Mouse (Mus musculus) heart, adult 8-10 months (tissue): ENCODE results near the gene Fli1. TPM values are rescaled to one million over a fixed set of nuclear protein-coding genes. Genes with fewer than 3 reads are reported as not detected.

Experiments used
- DNase-seq: peaks from one replicate; pipeline ENCODE4 v3.0.0; 2022; ENCODE audit warnings: low spot score
- total RNA-seq, 4 experiments: library from RNA; stranded (reverse); gene quantifications; 2 replicates each; pipeline ENCODE4 v1.2.4; 2022

The Fli1 gene
- total RNA-seq, 4 experiments from 2014 or later = 18.5 to 30.7 (median 20.8) TPM

- no peak for DNase-seq
Observed at GRCm38 (mm10) chr9:32549462-32550384, 7.1 kb upstream of the Fli1 start.

GRCm38 (mm10) chr9:32546731-32547130 is 4.1 kb upstream of the Fli1 start:
- DNase-seq = no peak

DNA sequence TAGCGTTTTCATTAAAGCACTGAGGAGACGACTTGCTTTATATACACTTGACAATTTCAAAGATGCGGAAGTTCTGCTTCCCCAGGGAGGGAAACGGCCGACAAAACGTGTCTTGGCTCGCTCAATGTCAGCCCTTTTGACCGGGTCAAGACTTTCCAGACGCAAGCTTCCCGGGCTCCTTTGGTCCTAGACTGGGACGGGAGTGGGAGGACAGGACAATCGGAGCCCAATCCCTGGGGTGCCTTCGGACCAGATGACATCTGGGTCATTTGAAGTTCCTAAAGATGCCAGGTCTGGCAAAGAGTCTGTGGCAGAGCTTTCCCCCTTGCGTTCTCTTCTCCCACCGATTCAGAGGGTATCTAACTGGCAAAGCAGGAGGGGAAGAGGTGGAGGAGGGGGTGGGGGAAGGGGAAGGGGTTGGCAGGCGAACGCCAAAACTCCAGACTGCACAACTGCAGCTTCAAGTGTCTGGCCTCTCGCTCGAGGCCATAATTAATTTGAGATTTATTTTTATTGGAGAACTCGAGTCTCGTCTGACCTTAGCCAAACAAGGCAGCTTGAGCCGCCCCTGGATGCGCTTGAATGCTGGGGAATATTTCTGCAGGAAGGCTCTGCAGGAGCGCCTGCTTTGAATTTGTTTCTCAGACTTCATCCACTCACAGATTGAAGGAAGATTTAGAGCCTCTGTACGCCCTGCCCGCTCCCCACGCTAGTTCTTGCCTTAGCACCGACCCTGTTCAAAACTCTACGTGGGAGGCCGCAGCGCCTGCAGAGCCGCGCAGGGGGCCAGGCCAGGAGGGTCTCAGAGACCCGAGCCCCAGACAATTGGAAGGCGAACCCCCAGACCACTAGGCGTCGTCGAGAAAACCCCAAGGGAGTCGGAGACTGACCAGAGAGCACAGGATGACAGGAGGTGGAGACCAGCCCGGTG is 2.3 kb upstream of the Fli1 start:
- DNase-seq = peak; percentile 71

DNA sequence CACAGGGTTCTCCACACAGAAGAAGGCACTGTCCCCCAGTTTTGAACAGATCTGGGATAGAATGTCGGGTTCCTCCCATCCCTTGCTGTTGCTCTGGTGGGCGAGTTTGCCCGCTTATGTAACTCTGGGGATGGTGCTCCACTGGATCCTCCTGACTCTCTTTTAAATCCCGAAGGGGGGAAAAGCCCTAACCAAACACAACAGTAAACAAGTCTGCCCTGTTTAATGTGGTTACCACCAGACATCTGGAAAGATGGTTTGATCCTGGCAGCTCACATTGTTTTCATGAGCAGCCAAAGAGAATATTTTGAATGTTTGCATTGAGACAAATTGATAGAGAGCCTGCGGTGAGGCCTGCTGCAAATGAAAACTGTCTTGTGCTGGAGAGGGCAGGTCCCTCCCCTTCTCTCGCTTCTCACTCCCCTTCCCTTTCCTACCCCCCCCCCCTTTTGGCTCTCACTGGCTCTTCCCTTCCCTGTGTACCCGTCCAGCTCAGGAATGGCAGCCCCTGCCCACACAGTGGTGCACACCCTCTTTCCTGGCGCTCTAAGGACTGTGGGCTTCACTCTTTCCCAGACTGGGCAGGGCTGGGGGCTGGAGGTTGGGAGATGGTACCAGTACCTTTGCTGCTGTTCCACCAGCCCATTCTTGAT is 1.4 kb upstream of the Fli1 start:
- DNase-seq = no peak

GRCm38 (mm10) chr9:32543040-32543581 is 450 bp upstream of the Fli1 start:
- no peak for DNase-seq

DNA sequence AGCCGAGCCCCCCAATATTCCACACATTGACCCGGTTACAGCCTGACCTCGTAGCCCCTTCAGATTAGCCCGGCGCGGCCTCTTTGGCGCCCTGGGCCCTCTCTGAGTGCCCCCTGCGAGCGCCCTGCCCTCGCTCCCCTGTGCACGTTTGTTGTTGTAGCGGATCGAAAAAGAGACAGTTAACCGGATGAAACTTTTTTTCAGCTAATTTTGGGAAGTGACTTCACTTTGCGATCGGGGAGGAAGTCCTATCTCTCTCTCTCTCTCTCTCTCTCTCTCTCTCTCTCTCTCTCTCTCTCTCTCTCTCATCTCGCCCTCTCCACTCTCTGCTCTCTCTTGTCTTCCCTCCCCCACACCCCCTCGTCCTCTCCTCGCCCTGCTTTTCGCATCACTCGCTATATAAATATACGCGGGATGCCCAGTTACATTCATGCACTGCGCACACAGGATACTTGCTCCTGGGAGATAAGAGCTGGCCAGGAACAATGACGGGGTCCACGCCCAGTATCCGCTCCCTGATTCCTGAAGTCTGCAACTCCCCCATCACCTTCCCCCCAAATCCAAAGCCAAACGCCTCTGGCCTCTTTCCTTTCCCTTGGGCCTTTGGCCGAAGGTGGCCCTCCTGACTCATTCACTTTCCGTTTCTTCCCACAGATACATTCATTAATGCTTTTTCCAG is 1.3 kb downstream of the Fli1 start:
- peak; percentile 86 for DNase-seq

- DNase-seq = no peak
Observed at GRCm38 (mm10) chr9:32540406-32541222, 2.0 kb downstream of the Fli1 start.

DNA sequence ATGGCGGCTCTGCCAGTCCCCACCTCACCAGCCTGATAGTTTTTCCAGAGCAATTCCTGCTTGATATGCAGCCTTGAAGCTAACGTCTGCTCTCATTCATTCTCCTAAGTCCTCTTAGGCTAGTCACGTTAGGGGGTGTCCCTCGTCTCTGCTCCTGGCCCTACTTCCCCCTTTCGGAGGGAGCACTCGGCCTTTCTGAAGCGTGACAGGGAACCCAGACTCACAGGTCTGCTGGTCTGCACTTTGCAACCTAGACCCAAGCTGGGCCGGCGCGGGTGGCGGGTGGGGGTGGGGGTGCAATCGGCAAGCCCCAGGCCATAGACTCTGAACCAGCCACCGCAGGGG is 2.6 kb downstream of the Fli1 start:
- no peak for DNase-seq

- no peak for DNase-seq
Observed at GRCm38 (mm10) chr9:32539321-32539761, 3.3 kb downstream of the Fli1 start.

DNA sequence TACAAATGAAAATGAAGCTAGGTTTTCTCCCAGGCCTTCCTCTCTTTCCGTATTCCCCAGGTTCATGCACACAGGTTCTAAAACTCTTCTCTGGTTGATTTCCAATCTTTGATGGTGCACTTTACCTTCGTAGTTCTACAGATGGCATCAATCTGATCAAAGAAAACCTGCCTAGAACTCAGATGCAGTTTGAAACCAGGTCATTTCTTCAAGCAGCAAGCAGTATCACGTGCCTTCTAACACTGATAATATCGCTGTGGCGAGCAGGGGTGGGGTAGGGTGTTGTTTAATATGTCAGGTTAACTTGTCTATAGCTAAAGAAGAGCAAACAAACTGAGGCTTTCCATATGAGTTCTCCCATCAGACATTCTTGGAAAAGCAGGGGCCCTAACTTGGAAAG is 4.5 kb downstream of the Fli1 start:
- DNase-seq = no peak

GRCm38 (mm10) chr9:32537706-32538105 is 5.0 kb downstream of the Fli1 start:
- DNase-seq = no peak

DNA sequence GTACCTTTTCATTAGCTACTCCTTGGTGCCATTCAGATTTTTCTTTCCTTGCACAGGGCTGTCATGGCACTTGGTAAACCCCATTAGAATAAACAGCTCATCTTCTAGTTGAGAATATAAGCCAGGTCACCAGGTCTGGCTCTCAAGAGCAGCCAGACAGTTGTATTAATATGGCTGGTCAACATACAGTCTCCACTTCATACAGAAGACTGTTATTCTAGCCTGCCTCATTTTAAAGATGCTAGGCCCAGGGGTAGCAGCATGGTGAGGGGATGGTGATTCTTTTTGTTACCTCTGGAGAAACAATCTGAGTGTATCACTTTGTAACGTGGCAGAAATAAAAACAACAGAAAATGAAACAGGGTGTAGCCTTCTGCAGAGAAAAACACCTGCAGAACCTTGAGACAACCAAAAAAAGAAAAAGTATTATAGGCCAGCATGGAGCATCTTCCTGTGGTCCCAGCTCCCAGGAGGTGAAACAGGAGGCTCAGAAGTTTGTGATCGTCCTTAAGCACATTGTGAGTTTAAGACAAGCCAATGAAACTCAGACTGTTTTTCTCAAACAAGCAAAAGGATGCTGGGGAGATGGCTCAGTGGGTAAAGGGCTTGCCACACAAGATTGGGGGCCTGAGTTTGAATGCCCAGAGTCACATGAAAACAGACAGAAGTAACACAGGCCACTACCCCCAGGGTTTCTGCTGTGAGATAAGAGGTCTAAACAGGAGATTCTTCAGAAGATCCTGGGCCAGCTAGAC is 7.3 kb downstream of the Fli1 start:
- no peak for DNase-seq

GRCm38 (mm10) chr9:32534025-32534615 is 8.5 kb downstream of the Fli1 start:
- no peak for DNase-seq

DNA sequence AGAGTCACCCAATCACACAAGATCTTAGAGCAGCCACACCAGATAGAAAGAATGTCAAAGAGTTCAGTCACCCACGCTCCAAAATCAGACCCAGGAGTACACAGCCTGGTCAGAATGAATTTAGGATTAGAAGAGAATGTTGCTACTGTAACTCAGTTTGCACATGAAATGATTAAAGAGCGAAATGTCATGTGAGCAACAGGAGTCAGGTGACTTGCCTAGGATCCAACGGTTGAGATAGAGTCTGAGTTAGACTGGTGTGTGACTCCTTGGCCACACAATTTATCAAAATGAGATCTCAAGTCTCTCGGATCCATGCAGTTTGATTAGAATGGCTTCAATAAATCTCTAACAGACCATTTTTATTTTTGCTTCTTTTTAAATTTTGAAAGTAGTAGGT is 11.1 kb downstream of the Fli1 start:
- no peak for DNase-seq

DNA sequence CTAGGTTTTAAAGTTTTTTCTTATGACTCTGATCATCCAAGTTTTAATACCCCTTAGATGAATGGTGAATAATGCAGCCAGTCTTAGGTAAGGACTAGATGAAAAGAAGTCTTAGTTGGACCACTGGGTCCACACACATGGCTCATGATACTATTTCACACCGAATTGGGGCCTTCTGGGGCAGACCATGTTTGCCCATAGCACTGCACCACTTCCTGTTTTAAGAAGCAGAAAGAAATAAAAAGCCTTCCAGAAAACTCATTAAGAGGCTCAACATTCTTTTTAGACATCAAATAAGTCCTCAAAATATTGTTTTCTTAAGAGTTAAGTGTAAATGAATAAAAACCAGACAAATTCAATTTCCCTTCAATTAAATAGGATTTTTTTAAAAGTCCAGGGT is 11.7 kb downstream of the Fli1 start:
- DNase-seq = no peak

- no peak for DNase-seq
Observed at GRCm38 (mm10) chr9:32530188-32530587, 12.5 kb downstream of the Fli1 start.

- no peak for DNase-seq
Observed at GRCm38 (mm10) chr9:32529594-32529993, 13.1 kb downstream of the Fli1 start.

GRCm38 (mm10) chr9:32527329-32527728 is 15.3 kb downstream of the Fli1 start:
- no peak for DNase-seq

DNA sequence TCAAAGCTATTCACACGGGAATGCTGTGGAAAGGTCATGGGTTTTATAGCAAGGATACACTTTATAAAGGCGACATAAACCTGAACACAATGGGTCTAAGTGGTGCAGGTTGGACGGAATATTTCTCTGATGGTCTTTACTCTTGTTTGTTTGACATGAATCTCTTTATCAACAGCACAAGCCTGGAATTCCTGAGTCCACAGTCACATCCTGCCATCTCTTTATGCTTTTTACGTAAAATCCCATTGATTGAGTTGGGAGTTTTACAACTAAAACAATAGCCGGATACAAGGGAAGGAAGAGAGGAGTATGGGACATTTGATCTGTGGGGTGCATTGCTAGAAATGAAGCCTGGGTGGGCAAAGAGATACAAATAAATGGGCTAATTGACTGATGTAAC is 16.9 kb downstream of the Fli1 start:
- peak; percentile 73 for DNase-seq
